Mouse (Mus musculus): ENCODE data around the gene Tas2r144.

- TF ChIP-seq CTCF (IDR thresholded peaks at IDR 0.05; ENCODE audit: low read depth, low read length) (no peak), GATA1 (IDR thresholded peaks at IDR 0.05; ENCODE audit: borderline replicate concordance, low read length) (no peak), POLR2AphosphoS5 (IDR thresholded peaks at IDR 0.05; ENCODE audit: insufficient replicate concordance, low read depth, low read length) (no peak)
Observed at GRCm38 (mm10) chr6:42231191-42231590, 16.1 kb downstream of the Tas2r144 start.

All from G1E (cell line).